Mouse (Mus musculus) liver, embryonic 14.5 days (tissue): ENCODE data around the gene Vipas39.

ENCODE experiments used
- CTCF ChIP-seq: IDR thresholded peaks from 2 replicates; pipeline ENCODE4 v1.5.1; 2016; ENCODE audit warnings: antibody characterized with exemption, low read depth, control low read depth
- EP300 ChIP-seq: IDR thresholded peaks from 2 replicates; pipeline ENCODE4 v1.6.1; 2016; ENCODE audit warnings: antibody characterized with exemption, low read depth

DNA sequence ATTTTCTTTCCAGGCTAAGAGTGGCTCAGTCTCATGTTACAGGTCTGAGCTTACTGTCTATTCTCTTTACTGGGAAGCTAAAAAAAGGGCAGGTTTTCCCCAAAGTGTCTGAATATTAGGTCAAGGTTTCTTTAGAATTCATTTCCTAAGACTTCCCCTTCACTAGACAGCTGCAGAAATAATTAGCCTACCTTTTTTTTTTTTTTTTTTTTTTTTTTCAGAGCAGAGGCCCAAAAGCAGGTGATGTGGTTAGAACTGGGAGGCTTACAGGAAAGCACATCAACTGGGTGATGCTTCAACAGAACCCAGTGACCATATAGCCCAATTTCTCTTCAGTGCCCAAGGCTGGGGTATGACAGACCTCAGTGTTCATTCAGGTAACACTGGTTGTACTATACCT lies 69.7 kb downstream of the Vipas39 start:
- TF ChIP-seq EP300 (no peak), CTCF (no peak)
